Mouse (Mus musculus) lung, postnatal 14 days (tissue): ENCODE measurements around the gene Sertad3.
A peak's percentile ranks its signal among the peaks of the same experiment; 100 is the strongest.
"Not testable (repeated sequence)": the region's sequence is repeated elsewhere in the genome, so short reads cannot be mapped to it uniquely, and the experiment has no call there.

Source experiments
- DNase-seq: peaks from one replicate; pipeline ENCODE4 v3.0.0; 2021

Sertad3 gene

DNA sequence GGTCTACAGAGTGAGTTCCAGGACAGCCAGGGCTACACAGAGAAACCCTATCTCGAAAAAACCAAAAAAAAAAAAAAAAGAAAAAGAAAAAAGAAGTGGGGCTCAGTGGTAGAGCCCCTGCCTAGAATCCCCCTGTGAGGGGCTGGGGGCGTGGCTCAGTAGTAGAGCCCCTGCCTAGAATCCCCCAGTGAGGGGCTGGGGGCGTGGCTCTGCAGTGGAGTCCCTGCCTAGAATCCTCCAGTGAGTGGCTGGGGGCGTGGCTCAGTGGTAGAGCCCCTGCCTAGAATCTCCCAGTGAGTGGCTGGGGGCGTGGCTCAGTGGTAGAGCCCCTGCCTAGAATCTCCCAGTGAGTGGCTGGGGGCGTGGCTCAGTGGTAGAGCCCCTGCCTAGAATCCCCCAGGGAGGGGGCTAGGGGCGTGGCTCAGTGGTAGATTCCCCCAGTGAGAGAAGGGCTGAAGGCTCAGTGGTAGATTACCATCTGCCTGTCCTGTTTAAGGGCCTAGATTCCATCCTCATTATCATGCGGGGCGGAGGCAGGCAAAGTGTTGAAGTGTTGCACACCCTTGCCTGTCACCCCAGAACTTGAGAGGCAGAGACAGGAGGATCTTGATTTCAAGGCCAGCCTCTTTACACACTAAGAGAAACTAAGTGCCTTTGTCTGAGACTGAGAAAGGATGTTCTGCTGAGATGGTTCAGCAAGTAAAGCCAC, 21.2 kb downstream of the Sertad3 start:
- DNase-seq: not testable (repeated sequence)

DNA sequence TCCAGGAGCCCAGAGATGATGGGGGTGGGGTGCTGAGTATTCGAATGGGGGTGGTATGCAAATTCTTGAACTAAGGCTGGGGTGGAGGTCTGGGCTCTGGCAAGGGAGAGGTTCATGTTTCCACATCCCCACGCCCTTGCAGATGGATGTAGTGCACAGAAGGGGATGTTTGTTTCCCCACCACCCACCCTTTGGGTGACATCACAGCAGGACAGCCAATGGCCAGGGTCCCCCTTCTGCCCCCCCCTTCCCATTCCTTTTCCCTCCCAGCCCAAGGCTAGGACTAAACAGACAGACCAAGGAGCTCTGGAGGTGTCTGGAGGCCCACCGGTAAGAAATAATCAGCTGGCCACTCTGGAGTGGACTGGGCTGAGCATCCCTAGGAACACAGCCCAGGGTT, 25.5 kb downstream of the Sertad3 start, which contains the start of gene Prx:
Gene Prx, plus strand, starts transcription at position 289 of the 400 bp plus-strand sequence.
- no peak for DNase-seq

DNA sequence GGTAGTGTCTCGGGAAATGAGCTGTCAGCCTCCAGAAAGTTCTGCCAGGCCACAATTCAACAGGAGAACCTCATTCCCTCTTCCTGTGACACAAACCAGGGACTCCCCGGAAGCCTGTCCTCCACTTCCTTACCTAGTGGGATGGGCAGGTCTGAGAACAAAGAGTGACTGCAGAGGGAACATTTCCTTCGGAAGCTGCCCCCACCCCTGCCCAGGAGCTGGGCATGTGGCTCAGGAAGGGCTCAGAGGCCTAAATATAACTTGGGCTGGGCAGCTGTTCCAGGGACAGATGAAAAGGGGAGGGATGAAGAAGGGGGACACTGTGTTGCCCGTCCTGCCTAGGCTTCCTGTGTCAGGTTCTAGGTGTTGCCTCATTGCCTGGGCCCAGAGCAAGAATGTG, 28.1 kb downstream of the Sertad3 start:
- DNase-seq: peak; percentile 50

DNA sequence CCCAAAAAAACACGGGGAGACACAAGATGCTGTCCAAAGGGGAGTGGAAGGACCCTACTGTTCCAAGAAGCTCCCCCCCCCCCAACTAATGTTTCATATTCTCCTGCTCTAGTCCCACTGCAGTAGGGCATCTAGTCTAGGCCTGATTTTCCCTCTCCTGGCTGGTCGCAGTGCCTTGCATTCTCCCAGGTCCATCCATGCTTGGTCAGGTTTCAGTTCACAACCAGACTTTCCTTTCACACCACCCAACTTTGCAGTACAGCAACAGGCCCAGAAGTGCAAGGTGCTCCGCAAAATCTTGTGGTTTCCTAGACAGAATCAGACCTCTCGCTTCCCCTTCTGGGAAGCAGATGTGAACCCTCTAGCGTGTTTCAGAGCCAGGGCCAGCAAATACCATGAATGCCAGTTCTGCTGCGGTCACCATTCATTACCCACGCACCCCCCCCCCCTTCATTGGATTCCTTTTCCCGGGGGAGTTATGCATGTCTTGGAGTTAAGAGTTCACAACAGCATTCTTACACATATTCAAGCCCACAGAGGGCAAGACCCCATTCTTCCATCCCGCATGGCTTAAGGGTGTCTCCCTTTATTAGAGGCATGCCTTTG, 33.3 kb downstream of the Sertad3 start:
- no peak for DNase-seq

DNA sequence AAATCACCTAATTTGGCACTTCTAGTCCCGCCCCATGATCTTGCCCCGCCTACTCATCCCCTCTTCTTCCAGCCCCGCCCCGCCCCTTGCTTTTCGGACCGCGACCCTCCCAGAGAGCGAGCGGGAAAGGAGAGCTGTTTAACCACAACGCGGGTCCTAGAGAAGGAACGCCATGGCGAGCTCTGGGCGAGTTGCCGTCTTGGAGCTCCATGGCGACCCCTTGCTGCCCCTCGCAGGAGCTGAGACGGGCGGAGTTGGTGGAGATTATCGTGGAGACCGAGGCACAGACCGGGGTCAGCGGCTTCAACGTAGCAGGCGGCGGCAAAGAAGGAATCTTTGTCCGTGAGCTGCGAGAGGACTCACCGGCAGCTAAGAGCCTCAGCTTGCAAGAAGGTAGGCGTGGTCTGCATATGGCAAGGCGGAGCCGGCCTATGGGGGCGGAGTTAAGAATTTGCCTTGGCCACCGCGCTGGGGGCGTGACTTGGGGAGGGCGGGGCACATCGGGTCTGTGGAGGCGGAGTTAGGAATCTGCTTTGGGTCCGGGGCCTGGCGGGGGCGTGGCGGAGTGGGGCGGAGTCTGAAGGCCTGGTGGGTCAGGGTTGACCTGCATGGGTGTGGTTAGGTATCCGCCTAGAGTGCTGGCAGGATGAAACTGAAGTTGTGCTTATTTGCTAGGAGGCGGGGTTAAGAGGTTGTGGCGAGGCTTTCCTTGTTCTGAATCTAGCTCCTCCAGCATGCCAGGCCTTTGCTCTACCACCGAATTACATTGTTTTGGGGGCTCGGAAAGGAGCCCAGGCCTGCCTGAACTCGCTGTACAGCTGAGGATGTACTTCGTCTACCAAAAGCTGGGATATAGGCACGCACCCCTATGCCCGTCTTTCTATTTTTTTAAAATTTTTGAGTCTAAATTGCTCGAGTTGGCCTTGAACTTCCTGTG, 34.4 kb downstream of the Sertad3 start:
- DNase-seq: peak; percentile 99

DNA sequence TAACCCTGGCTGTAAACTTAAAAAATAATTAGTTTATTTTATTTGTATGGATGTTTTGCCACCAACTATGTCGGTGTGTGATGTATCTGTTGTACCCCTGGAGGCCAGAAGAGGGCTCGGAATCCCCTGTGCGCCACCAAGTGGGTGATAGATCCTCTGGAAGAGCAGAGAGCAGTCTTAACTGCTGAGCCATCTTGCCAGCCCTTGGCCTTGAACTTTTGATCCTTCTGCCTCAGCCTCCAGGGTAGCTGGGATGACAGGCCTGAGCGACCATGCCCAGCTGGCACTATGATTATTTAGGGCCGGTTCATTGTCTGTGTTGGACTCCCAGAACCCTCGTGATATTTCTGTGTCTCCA, 35.1 kb downstream of the Sertad3 start:
- peak; percentile 70 for DNase-seq

DNA sequence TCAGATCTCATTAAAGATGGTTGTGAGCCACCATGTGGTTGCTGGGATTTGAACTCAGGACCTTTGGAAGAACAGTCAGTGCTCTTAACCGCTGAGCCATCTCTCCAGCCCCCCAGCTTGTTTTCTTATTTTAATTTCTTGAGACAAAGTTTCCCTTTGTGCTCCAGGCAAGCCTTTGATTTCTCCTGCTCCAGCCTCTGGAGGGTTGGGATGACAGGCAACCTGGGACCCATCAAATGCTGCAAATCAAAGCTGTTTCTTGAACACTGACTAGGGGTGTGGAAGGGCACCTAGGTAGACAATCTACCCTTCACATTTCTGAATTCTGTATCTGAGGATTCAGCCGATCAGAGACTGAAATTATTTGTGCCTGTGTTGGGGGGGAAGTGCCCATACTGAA, 37.2 kb downstream of the Sertad3 start:
- no peak for DNase-seq

DNA sequence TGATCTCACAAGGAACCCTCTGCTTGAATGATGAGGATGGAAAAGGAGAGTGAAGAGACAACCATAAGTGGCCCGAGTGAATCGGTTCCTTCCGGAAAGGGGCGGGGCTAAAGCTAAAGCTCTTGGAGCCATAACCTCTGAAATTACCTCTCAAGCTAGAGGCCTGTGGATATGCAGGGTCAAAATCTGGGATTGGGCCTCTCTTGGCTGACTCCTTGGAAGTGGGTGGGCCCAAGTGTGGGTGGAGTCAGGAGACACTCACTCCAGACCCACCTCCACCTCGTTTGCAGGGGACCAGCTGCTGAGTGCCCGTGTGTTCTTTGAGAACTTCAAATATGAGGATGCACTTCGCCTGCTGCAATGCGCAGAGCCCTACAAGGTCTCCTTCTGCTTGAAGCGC, 41.4 kb downstream of the Sertad3 start:
- DNase-seq: no peak

DNA sequence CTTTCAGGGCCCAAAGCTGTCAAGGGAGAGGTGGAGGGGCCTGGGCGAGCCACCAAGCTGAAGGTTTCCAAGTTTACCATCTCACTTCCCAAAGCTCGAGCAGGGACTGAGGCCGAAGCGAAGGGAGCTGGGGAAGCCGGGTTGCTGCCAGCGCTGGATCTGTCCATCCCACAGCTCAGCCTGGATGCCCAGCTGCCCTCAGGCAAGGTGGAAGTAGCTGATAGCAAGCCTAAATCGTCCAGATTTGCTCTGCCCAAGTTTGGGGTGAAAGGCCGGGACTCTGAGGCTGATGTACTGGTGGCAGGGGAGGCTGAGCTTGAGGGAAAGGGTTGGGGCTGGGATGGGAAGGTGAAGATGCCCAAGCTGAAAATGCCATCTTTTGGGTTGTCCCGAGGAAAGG, 44.7 kb downstream of the Sertad3 start:
- no peak for DNase-seq

DNA sequence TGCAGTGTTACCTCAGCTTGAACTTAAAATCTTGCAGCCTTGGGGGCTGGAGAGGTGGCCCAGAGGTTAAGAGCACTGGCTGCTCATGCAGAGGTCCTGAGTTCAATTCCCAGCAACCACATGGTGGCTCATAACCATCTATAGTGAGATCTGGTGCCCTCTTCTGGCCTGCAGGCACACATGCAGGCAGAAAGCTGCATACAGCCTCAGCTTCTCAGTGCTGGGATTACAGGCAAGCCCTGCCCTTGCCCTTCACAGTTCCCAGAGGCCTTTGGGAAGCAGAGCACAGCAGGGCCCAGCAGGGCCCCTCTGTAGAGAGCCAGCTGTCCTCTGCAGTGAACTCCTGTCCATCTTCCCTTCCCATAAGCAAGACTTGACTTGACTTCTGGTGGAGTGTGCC, 46.5 kb downstream of the Sertad3 start:
- DNase-seq: no peak

DNA sequence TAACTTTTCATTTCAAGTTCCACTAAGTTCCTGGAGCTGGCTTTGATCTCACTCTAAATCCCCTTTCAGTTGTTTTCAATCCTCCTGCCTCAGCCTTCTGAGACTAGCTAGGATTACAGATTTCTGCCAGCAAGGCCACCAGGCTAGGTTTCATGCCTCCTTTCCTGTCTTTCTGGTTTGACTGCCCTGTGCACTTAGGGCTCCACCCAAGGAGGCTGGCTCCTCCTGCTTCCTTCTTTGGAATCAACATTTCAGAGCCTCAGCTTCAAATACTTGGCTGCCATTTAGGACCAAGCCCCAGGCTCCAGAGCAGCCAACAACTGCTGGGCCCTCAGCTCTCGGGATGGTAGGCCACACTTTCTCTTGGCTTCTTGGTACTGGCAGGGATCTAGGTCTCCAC, 47.0 kb downstream of the Sertad3 start:
- DNase-seq: peak; percentile 16

DNA sequence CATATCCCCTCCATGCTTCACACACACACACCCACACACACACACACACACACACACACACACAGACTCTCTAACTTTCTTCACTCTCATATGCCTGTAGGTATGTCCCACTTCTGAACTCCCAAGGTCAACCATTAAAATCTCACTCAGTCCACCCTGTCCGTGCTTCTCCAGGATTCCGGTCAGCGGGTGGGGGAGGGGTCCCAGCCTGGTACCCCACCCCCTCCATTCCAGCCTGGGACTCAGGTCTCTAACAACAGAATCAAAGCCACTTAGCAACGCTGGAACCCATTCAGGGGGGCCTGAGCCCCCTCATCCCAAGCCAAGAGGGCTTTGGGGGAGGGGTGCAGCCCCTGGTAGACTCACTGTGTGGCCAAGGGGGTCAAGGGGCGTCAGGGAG, 49.4 kb downstream of the Sertad3 start, which contains the start of gene Hipk4:
Gene Hipk4, plus strand, starts transcription at position 301 of the 400 bp plus-strand sequence.
- DNase-seq: no peak

DNA sequence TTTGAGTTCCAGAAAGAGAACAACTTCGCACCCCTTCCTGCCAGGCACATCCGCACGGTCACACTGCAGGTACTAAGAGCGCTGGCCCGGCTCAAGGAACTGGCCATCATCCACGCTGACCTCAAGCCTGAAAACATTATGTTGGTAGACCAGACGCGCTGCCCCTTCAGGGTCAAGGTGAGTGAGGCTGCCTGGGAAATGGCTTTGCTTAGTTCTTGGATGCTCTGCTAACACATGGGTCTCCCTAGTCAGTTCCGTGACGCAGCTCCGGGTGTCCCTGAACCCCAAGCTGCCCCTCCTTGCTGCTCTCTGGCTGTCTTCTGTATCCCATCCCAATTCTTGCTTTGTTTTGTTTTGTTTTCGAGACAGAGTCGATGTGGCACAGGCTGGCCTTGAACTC, 50.2 kb downstream of the Sertad3 start:
- DNase-seq: no peak

DNA sequence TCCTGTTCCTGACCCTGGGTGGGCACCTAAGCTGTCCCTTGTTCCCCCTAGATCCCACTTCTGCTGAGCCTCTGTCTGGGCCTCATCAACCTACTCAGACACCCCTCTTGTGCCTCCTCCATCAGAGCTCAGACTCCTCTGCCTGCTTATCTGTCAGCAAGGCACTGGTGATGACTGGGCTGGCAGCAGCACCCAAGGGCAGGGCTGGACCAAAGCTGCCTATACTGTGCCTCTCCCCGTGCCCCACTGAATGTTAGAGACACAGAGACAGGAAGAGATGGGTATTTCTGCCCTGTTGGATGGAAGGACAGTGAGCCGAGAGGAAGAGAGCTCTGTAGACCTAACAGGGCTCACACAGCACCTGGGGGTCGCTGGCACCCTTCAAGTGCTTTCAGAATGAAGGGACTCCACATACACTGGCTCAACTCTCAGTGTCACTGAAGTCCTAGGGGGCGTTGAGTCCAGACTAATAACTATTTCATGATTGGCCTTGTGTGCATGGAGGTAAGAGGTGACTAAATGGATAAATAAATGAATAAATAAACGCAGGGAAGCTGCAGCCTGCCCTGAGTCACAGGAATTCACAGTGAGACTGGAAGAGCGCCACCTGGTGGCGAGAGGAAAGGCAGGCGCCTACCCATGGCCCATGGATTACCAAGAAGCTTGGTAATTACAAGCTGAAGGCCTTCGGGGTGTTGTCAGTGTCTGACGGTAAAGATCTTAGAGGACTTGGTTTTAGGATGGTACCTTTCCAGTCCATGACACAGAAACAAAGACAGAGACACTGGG, 52.7 kb downstream of the Sertad3 start:
- peak; percentile 85 for DNase-seq
